Mouse (Mus musculus): ENCODE data around the gene Pax5. TPM values are rescaled to one million over a fixed set of nuclear protein-coding genes. Genes with fewer than 3 reads are reported as not detected.

The Pax5 gene
- polyA plus RNA-seq, 1 experiment from 2014 or later, result 0.99 TPM

GRCm38 (mm10) chr4:44672216-44672937 lies 37.9 kb downstream of the Pax5 start:
- no peak for ATAC-seq
- Histone ChIP-seq H3K4me1 (ENCODE audit: control insufficient read depth, insufficient read depth, low read depth, low read length) (no peaks in the 10 kb centered on the region), H3K36me3 (ENCODE audit: control insufficient read depth, insufficient read depth, low read length) (no peaks in the 10 kb centered on the region), H3K9ac (ENCODE audit: low read depth, low read length) (no peak overlapping the region), H3K27me3 (replicated peaks; ENCODE audit: control insufficient read depth, insufficient read depth, low read length) (0 out of 2 replicates have a peak, but pooled peaks cover 2% of the 10 kb centered on the region), H3K27ac (ENCODE audit: low read depth, low read length) (no peak overlapping the region), H3K9me3 (ENCODE audit: control insufficient read depth, low read length) (no peaks in the 10 kb centered on the region), H3K4me2 (ENCODE audit: low read length) (no peak overlapping the region), H3K4me3 (ENCODE audit: low read length) (no peak overlapping the region)
- 75% methylated on average over 10 of the region's 10 CpGs for WGBS

DNA sequence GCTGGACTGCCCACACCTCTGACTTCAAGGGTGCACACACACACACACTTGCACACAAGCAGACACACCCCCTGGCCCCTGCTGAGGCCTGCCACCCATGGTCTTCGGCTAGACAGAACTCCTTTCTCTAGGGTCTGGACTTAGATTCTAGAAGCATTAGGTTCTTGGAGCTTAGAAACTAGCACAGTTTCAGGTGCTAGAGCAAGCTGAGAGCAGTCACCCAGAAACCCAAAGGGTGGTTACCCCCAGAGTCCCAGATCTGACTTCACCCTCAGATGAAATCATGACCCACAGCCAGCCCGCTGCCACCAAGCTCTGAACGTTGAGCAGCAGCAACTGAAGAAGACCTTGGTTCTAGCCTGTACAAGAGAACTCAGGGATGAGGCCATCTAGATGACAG lies 38.8 kb downstream of the Pax5 start:
- Histone ChIP-seq H3K9me3 (ENCODE audit: control insufficient read depth, low read length) (no peaks in the 10 kb centered on the region), H3K9ac (ENCODE audit: low read depth, low read length) (no peak overlapping the region), H3K27ac (ENCODE audit: low read depth, low read length) (no peak overlapping the region), H3K4me2 (ENCODE audit: low read length) (no peak overlapping the region), H3K27me3 (replicated peaks; ENCODE audit: control insufficient read depth, insufficient read depth, low read length) (peaks cover 5% of the 10 kb centered on the region), H3K4me1 (ENCODE audit: control insufficient read depth, insufficient read depth, low read depth, low read length) (no peaks in the 10 kb centered on the region), H3K4me3 (ENCODE audit: low read length) (no peak overlapping the region), H3K36me3 (ENCODE audit: control insufficient read depth, insufficient read depth, low read length) (no peaks in the 10 kb centered on the region)
- WGBS, result 95% methylated on average over 3 of the region's 3 CpGs
- ATAC-seq, result no peak

DNA sequence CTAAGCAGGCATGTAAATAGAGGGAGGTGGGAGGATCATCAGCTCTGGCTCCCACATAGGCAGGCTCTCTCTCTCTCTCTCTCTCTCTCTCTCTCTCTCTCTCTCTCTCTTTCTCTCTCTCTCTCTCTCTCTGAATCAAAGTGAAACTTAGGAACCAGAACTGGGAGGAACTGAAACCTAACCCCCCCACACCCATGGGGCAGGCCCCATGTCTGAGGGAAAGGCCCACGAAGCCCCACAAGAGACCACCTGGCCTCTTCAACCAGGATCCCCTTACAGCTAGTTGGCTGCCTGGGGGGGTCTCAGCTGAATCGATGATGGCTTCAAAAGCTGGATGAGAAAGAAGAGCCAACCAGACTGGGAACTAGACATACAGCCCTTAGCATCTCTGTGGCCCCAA lies 39.3 kb downstream of the Pax5 start:
- 90% methylated on average over 2 of the region's 2 CpGs for WGBS

DNA sequence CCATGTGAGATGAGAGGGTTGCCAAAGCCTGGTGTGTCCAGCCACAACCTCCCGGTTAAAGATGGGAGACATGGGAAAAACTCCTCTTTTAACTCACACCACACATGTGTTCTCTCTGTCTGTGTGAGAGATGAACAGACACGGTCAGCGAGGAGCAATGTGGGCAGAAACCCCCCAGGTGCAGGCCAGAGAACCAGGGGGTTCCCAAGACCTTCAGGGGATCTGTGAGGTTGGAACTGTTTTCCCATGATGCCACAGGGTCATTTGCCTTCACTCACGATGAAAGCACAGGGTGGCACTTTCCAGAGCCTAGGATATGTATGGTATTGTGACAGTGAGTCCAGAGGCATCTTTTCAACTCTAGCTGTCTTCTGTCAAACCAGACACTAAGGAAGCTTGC lies 39.9 kb downstream of the Pax5 start:
- WGBS, result 80% methylated on average over 4 of the region's 4 CpGs
- H3K4me2 ChIP-seq (ENCODE audit: low read length), result no peak overlapping the region

More for the DNA sequence above, 39.3 kb downstream of the Pax5 start:
- H3K36me3 ChIP-seq (ENCODE audit: control insufficient read depth, insufficient read depth, low read length), result no peaks in the 10 kb centered on the region
- no peaks in the 10 kb centered on the region for H3K4me1 ChIP-seq (ENCODE audit: control insufficient read depth, insufficient read depth, low read depth, low read length)
- peaks cover 8% of the 10 kb centered on the region for H3K27me3 ChIP-seq (replicated peaks; ENCODE audit: control insufficient read depth, insufficient read depth, low read length)
- H3K4me3 ChIP-seq (ENCODE audit: low read length), result no peak overlapping the region
- H3K9ac ChIP-seq (ENCODE audit: low read depth, low read length), result no peak overlapping the region
- H3K27ac ChIP-seq (ENCODE audit: low read depth, low read length), result no peak overlapping the region
- no peak for ATAC-seq
- H3K9me3 ChIP-seq (ENCODE audit: control insufficient read depth, low read length), result no peaks in the 10 kb centered on the region
- H3K4me2 ChIP-seq (ENCODE audit: low read length), result no peak overlapping the region

GRCm38 (mm10) chr4:44669485-44670181 lies 40.7 kb downstream of the Pax5 start:
- H3K4me3 ChIP-seq (ENCODE audit: low read length), result no peak overlapping the region
- H3K36me3 ChIP-seq (ENCODE audit: control insufficient read depth, insufficient read depth, low read length), result no peaks in the 10 kb centered on the region
- 91% methylated on average over 7 of the region's 7 CpGs for WGBS
- peaks cover under 1% of the 10 kb centered on the region for H3K4me1 ChIP-seq (ENCODE audit: control insufficient read depth, insufficient read depth, low read depth, low read length)
- no peak overlapping the region for H3K9ac ChIP-seq (ENCODE audit: low read depth, low read length)
- peaks cover 9% of the 10 kb centered on the region for H3K27me3 ChIP-seq (replicated peaks; ENCODE audit: control insufficient read depth, insufficient read depth, low read length)
- ATAC-seq, result no peak
- H3K4me2 ChIP-seq (ENCODE audit: low read length), result no peak overlapping the region
- H3K9me3 ChIP-seq (ENCODE audit: control insufficient read depth, low read length), result no peaks in the 10 kb centered on the region
- no peak overlapping the region for H3K27ac ChIP-seq (ENCODE audit: low read depth, low read length)

More for the DNA sequence above, 39.9 kb downstream of the Pax5 start:
- Histone ChIP-seq H3K9me3 (ENCODE audit: control insufficient read depth, low read length) (no peaks in the 10 kb centered on the region), H3K27me3 (replicated peaks; ENCODE audit: control insufficient read depth, insufficient read depth, low read length) (peaks cover 9% of the 10 kb centered on the region), H3K9ac (ENCODE audit: low read depth, low read length) (no peak overlapping the region), H3K4me3 (ENCODE audit: low read length) (no peak overlapping the region), H3K36me3 (ENCODE audit: control insufficient read depth, insufficient read depth, low read length) (no peaks in the 10 kb centered on the region), H3K27ac (ENCODE audit: low read depth, low read length) (no peak overlapping the region), H3K4me1 (ENCODE audit: control insufficient read depth, insufficient read depth, low read depth, low read length) (no peaks in the 10 kb centered on the region)
- no peak for ATAC-seq

GRCm38 (mm10) chr4:44668574-44668973 lies 41.7 kb downstream of the Pax5 start:
- peaks cover 9% of the 10 kb centered on the region for H3K27me3 ChIP-seq (replicated peaks; ENCODE audit: control insufficient read depth, insufficient read depth, low read length)
- peaks cover 8% of the 10 kb centered on the region for H3K4me1 ChIP-seq (ENCODE audit: control insufficient read depth, insufficient read depth, low read depth, low read length)
- no peak overlapping the region for H3K4me2 ChIP-seq (ENCODE audit: low read length)
- H3K9me3 ChIP-seq (ENCODE audit: control insufficient read depth, low read length), result no peaks in the 10 kb centered on the region
- ATAC-seq, result no peak
- no peak overlapping the region for H3K9ac ChIP-seq (ENCODE audit: low read depth, low read length)
- 74% methylated on average over 6 of the region's 6 CpGs for WGBS
- no peak overlapping the region for H3K4me3 ChIP-seq (ENCODE audit: low read length)
- H3K27ac ChIP-seq (ENCODE audit: low read depth, low read length), result no peak overlapping the region
- no peaks in the 10 kb centered on the region for H3K36me3 ChIP-seq (ENCODE audit: control insufficient read depth, insufficient read depth, low read length)

- WGBS, result 62% methylated on average over 3 of the region's 3 CpGs
- peaks cover 9% of the 10 kb centered on the region for H3K27me3 ChIP-seq (replicated peaks; ENCODE audit: control insufficient read depth, insufficient read depth, low read length)
- H3K4me2 ChIP-seq (ENCODE audit: low read length), result no peak overlapping the region
- no peak overlapping the region for H3K4me3 ChIP-seq (ENCODE audit: low read length)
- H3K9me3 ChIP-seq (ENCODE audit: control insufficient read depth, low read length), result no peaks in the 10 kb centered on the region
- no peak overlapping the region for H3K27ac ChIP-seq (ENCODE audit: low read depth, low read length)
- no peak for ATAC-seq
- no peak overlapping the region for H3K9ac ChIP-seq (ENCODE audit: low read depth, low read length)
- H3K4me1 ChIP-seq (ENCODE audit: control insufficient read depth, insufficient read depth, low read depth, low read length), result peaks cover 11% of the 10 kb centered on the region
- no peaks in the 10 kb centered on the region for H3K36me3 ChIP-seq (ENCODE audit: control insufficient read depth, insufficient read depth, low read length)
Observed at GRCm38 (mm10) chr4:44668172-44668571, 42.1 kb downstream of the Pax5 start.

GRCm38 (mm10) chr4:44667369-44667768 lies 42.9 kb downstream of the Pax5 start:
- H3K4me2 ChIP-seq (ENCODE audit: low read length), result no peak overlapping the region
- ATAC-seq, result no peak
- H3K27ac ChIP-seq (ENCODE audit: low read depth, low read length), result no peak overlapping the region
- H3K27me3 ChIP-seq (replicated peaks; ENCODE audit: control insufficient read depth, insufficient read depth, low read length), result peaks cover 6% of the 10 kb centered on the region
- no peak overlapping the region for H3K9ac ChIP-seq (ENCODE audit: low read depth, low read length)
- no peaks in the 10 kb centered on the region for H3K9me3 ChIP-seq (ENCODE audit: control insufficient read depth, low read length)
- peaks cover 11% of the 10 kb centered on the region for H3K4me1 ChIP-seq (ENCODE audit: control insufficient read depth, insufficient read depth, low read depth, low read length)
- H3K36me3 ChIP-seq (ENCODE audit: control insufficient read depth, insufficient read depth, low read length), result no peaks in the 10 kb centered on the region
- no peak overlapping the region for H3K4me3 ChIP-seq (ENCODE audit: low read length)
- WGBS, result 86% methylated on average over 6 of the region's 6 CpGs

DNA sequence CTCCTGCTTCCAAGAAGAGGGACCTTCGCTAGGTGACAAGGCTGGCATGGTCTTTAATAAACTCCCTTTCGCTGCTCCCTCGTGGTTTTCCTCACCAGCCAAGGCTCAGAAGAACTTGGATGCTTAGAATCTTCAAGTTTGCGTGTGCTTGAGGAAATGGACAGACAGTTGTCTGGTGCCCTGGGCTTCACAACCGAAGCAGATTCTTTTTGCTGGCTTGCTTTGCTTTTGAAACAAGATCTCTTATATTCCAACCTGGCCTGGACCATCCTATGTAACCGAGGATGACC lies 45.6 kb downstream of the Pax5 start:
- WGBS, result 23% methylated on average over 6 of the region's 6 CpGs
- peak overlapping the region; percentile 72 for H3K9ac ChIP-seq (ENCODE audit: low read depth, low read length)
- no peak for ATAC-seq
- no peaks in the 10 kb centered on the region for H3K9me3 ChIP-seq (ENCODE audit: control insufficient read depth, low read length)
- peak overlapping the region; percentile 96 for H3K4me2 ChIP-seq (ENCODE audit: low read length)
- H3K36me3 ChIP-seq (ENCODE audit: control insufficient read depth, insufficient read depth, low read length), result no peaks in the 10 kb centered on the region
- H3K4me1 ChIP-seq (ENCODE audit: control insufficient read depth, insufficient read depth, low read depth, low read length), result peaks cover 11% of the 10 kb centered on the region
- peaks cover 6% of the 10 kb centered on the region for H3K27me3 ChIP-seq (replicated peaks; ENCODE audit: control insufficient read depth, insufficient read depth, low read length)
- no peak overlapping the region for H3K27ac ChIP-seq (ENCODE audit: low read depth, low read length)
- peak overlapping the region; percentile 56 for H3K4me3 ChIP-seq (ENCODE audit: low read length)

All from hindbrain, embryonic 16.5 days (tissue).